Mouse (Mus musculus) embryo, embryonic 11.5 days (tissue): Measurements from ENCODE around the gene Hoxd11.

Source experiments
- DNase-seq: peaks from one replicate; pipeline ENCODE4 v3.0.0-alpha.2; 2012; ENCODE audit warnings: low read depth, low spot score

Gene Hoxd11

GRCm38 (mm10) chr2:74727640-74728302 is 48.4 kb downstream of the Hoxd11 start:
- no peak for DNase-seq

DNA sequence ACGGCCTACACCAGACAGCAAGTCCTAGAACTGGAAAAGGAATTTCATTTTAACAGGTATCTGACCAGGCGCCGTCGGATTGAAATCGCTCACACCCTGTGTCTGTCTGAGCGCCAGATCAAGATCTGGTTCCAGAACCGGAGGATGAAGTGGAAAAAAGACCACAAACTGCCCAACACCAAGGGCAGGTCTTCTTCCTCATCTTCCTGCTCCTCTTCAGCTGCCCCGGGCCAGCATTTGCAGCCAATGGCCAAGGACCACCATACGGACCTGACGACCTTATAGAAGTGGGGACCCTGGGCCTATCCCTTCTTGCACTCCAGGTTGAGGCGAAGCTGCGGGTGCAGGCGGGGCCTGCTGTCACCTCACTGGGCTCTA is 48.9 kb downstream of the Hoxd11 start:
- DNase-seq, result no peak

- no peak for DNase-seq
Measured at GRCm38 (mm10) chr2:74730331-74730730, 51.0 kb downstream of the Hoxd11 start.

- no peak for DNase-seq
Measured at GRCm38 (mm10) chr2:74731055-74731454, 51.7 kb downstream of the Hoxd11 start.

- no peak for DNase-seq
Measured at GRCm38 (mm10) chr2:74731799-74732512, 52.6 kb downstream of the Hoxd11 start.

DNA sequence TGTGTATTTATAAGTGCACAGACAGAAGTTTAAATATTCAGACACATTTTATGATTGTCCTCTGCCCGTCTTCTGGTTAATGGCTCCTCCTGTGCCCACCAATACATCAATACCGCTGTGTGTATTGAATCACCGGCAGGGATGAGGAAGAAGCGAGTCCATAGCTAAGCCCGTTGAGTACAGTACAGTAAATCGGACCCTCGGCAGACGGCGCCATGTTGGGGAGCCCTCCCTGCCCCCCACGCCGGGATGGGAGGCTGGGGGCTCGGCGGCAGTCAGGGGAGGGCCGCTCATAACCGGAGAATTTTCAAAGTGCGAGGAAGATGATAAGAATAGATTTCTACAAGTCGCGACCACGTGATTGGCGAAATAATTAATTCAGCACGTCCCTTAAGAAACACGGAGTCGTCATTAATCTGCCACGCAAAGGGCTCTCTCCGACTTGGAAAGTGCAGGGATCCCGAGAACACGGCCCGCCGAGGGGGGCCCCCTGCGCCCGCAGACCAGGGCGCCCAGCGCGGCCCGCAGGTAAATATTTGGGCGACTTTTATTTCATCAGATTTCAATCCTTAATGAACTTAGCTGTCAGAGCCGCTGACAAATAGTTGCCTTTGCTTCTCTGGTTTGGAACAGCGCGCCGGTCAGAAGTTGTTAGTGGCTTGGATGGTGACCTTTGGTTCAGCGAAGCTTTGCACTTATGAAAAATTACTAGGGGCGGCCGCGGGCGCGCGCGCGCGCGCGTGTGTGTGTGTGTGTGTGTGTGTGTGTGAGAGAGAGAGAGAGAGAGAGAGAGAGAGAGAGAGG is 53.4 kb downstream of the Hoxd11 start:
- no peak for DNase-seq

DNA sequence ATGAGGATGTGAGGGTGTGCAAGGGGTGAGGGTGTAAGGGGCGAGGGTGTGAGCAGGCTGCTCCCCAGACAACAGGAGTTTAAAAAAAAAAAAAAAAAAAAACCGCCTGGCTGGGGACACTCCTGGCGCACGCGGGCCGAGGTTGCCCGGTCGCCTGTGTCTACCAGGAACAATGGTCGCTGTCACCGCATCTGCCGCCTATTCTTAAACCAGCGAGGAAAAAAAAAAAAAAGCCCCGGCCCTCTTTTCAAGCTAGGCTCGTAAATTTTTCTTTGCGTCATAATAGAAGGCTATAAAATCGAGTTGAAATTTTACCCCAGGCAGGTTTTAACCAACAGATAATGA is 53.9 kb downstream of the Hoxd11 start:
- no peak for DNase-seq

DNA sequence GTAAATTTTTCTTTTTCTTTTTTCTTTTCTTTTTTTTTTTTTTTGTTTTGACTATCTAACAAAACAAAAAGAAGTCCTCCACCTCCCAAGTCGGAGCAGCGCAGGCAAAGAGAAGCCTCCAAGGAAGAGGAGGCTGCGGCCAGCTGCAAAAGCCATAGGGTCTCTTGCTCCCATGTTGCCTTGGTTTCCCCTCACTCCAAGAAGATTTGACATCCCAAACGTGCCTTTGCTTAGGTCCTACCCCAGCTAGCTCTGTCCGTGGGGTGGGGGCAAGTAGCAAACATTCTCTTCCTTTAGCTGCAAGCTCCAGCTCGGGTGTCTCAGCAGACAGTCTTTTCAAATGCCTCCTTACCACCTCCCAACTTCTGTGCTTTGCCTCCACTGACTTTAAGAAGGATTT is 54.4 kb downstream of the Hoxd11 start:
- DNase-seq, result no peak

GRCm38 (mm10) chr2:74734451-74734850 is 55.1 kb downstream of the Hoxd11 start:
- no peak for DNase-seq

- no peak for DNase-seq
Measured at GRCm38 (mm10) chr2:74734996-74735811, 55.8 kb downstream of the Hoxd11 start.

DNA sequence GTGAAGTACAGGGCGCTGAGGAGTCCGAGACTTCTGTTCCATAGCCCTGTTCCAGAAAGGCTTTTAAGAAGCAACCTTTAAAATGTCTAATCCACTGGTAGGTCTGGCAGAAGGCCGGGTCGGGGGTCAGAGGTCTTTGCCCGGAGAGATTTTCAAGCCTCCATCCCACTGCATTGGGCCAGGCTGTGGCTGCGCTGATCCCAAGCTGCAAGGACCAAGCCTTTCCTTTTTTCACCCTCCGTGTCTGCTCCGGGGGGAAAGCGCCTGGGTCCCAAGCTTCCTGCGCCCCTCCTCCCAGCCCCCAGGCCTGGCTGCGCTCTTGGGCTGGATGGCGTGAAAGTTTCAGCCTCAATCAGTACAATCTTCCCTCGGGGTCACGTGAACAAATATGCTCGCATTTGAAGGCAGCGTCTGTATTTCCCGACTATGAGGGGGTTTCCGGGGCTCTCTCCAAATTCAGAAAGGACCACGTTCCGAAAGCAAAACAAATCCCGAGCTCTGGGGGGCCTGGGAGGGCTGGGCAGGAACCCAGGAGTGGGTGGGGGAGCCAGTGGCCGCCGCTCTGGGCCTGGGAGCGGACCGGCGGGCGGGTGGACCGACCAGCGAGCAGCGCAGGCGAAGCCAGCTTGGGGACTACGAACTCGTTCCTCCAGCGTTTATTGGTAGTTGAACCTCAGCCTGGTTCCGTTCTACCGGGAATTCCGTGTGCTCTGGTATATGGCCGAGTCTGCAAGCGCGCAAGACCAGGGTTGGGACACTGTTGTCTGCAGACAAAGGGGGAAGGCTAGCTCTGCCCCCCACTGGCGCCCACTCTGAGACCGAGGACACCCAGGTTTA is 56.7 kb downstream of the Hoxd11 start:
- no peak for DNase-seq
